Mouse (Mus musculus) G1E (cell line): ENCODE results near the gene Rab3c. TPM values are rescaled to one million over a fixed set of nuclear protein-coding genes. Genes with fewer than 3 reads are reported as not detected.

ENCODE experiments used
- ATAC-seq: 2 replicates; pipeline ENCODE4 v1.8.0; 2016; ENCODE audit warnings: mild to moderate bottlenecking; ENCODE audit not compliant: insufficient number of reproducible peaks, poor library complexity, low FRiP score, severe bottlenecking; ENCODE audit errors: extremely low read depth
- DNase-seq: peaks from one replicate; pipeline ENCODE4 v3.0.0; 2012; ENCODE audit warnings: low spot score
- H3K27me3 ChIP-seq: 2 replicates; pipeline ENCODE4 v1.6.1; 2012; ENCODE audit warnings: mild to moderate bottlenecking, low read length, inconsistent platforms; ENCODE audit not compliant: insufficient read depth
- H3K36me3 ChIP-seq: replicated peaks from 2 replicates; pipeline ENCODE3; 2012; ENCODE audit warnings: mild to moderate bottlenecking, inconsistent platforms
- H3K4me1 ChIP-seq: 2 replicates; pipeline ENCODE4 v1.6.1; 2012; ENCODE audit warnings: low read depth, low read length, inconsistent platforms, mixed read lengths; ENCODE audit not compliant: insufficient read depth
- H3K4me3 ChIP-seq: 2 replicates; pipeline ENCODE4 v1.5.1; 2012; ENCODE audit warnings: low read depth, mild to moderate bottlenecking, inconsistent platforms, low read length, moderate library complexity, mixed read lengths
- H3K9me3 ChIP-seq: replicated peaks from 2 replicates; pipeline ENCODE4 v1.6.1; 2012; ENCODE audit warnings: inconsistent platforms
- CTCF ChIP-seq: IDR thresholded peaks from 2 replicates; pipeline ENCODE4 v1.5.1; 2012; ENCODE audit warnings: low read depth, low read length, inconsistent platforms, mixed read lengths
- GATA1 ChIP-seq: IDR thresholded peaks from 2 replicates; pipeline ENCODE4 v1.6.1; 2012; ENCODE audit warnings: borderline replicate concordance, low read length, inconsistent platforms, mixed read lengths
- GATA2 ChIP-seq: IDR thresholded peaks from 2 replicates; pipeline ENCODE4 v1.6.1; 2012; ENCODE audit warnings: low read depth, low read length, inconsistent platforms, borderline replicate concordance
- POLR2AphosphoS5 ChIP-seq: IDR thresholded peaks from 2 replicates; pipeline ENCODE4 v1.6.1; 2012; ENCODE audit warnings: low read depth, low read length, inconsistent platforms; ENCODE audit not compliant: insufficient replicate concordance
- TAL1 ChIP-seq: conservative IDR thresholded peaks from 2 replicates; pipeline ENCODE4 v1.6.1; 2012; ENCODE audit warnings: low read depth, low read length, inconsistent platforms, mixed read lengths
- polyA plus RNA-seq: library from polyadenylated mRNA; stranded (reverse); fragments of >175 nt; gene quantifications from 2 replicates; pipeline ENCODE4 v1.2.3, GENCODE M21; 2012
- total RNA-seq, 2 experiments: library from RNA; stranded (forward) in 1 of 2; stranded (reverse) in 1 of 2; fragments of 200-1000 nt in 1 of 2; fragments of >200 nt in 1 of 2; fragmentation: Nextera tagmentation in 1 of 2; gene quantifications; 2 replicates each; pipeline ENCODE4 v1.2.3; 2014 to 2017

The Rab3c gene
- total and polyA plus RNA-seq, 3 experiments = 0.27 TPM; not detected in 2

GRCm38 (mm10) chr13:110145019-110145418, 135.8 kb downstream of the Rab3c start:
- no peak for TF ChIP-seq GATA1
- TF ChIP-seq TAL1 = no peak
- TF ChIP-seq CTCF = no peak
- no peak for TF ChIP-seq POLR2AphosphoS5
- TF ChIP-seq GATA2 = no peak

GRCm38 (mm10) chr13:110139339-110139738, 141.5 kb downstream of the Rab3c start:
- Histone ChIP-seq H3K27me3 (no peaks in the 10 kb centered on the region), H3K4me3 (no peak overlapping the region), H3K4me1 (no peaks in the 10 kb centered on the region), H3K36me3 (no peaks in the 10 kb centered on the region), H3K9me3 (no peaks in the 10 kb centered on the region)
- no peak for ATAC-seq
- no peak for DNase-seq
- TF ChIP-seq POLR2AphosphoS5 = no peak
- no peak for TF ChIP-seq TAL1
- TF ChIP-seq GATA2 = no peak
- no peak for TF ChIP-seq CTCF
- no peak for TF ChIP-seq GATA1

More at GRCm38 (mm10) chr13:110145019-110145418, 135.8 kb downstream of the Rab3c start:
- Histone ChIP-seq H3K27me3 (no peaks in the 10 kb centered on the region), H3K9me3 (peaks cover 3% of the 10 kb centered on the region; the same call in 1 of the 2 replicates), H3K4me1 (no peaks in the 10 kb centered on the region), H3K4me3 (no peak overlapping the region), H3K36me3 (no peaks in the 10 kb centered on the region)
- DNase-seq (no peak), ATAC-seq (no peak)

GRCm38 (mm10) chr13:110138644-110139043, 142.2 kb downstream of the Rab3c start:
- no peaks in the 10 kb centered on the region for H3K27me3 ChIP-seq
- no peaks in the 10 kb centered on the region for H3K4me1 ChIP-seq
- H3K9me3 ChIP-seq = no peaks in the 10 kb centered on the region
- DNase-seq (no peak), ATAC-seq (no peak)
- TF ChIP-seq CTCF (no peak), GATA1 (no peak), TAL1 (no peak), POLR2AphosphoS5 (no peak), GATA2 (no peak)
- H3K4me3 ChIP-seq = no peak overlapping the region
- H3K36me3 ChIP-seq = no peaks in the 10 kb centered on the region

- Histone ChIP-seq H3K36me3 (no peaks in the 10 kb centered on the region), H3K27me3 (no peaks in the 10 kb centered on the region), H3K4me1 (no peaks in the 10 kb centered on the region), H3K4me3 (no peak overlapping the region), H3K9me3 (no peaks in the 10 kb centered on the region)
- no peak for TF ChIP-seq GATA2
- no peak for TF ChIP-seq GATA1
- no peak for TF ChIP-seq CTCF
- no peak for TF ChIP-seq TAL1
- no peak for TF ChIP-seq POLR2AphosphoS5
- DNase-seq (no peak), ATAC-seq (no peak)
Measured at GRCm38 (mm10) chr13:110127613-110128258, 153.1 kb downstream of the Rab3c start.

- DNase-seq (no peak), ATAC-seq (no peak)
- H3K36me3 ChIP-seq = no peaks in the 10 kb centered on the region
- no peaks in the 10 kb centered on the region for H3K27me3 ChIP-seq
- H3K9me3 ChIP-seq = no peaks in the 10 kb centered on the region
- no peak overlapping the region for H3K4me3 ChIP-seq
- no peaks in the 10 kb centered on the region for H3K4me1 ChIP-seq
- TF ChIP-seq TAL1 (no peak), GATA1 (no peak), CTCF (no peak), GATA2 (no peak), POLR2AphosphoS5 (no peak)
Measured at GRCm38 (mm10) chr13:110122825-110123224, 158.0 kb downstream of the Rab3c start.

- no peak for ATAC-seq
- H3K4me3 ChIP-seq = no peak overlapping the region
- H3K36me3 ChIP-seq = no peaks in the 10 kb centered on the region
- TF ChIP-seq POLR2AphosphoS5 = no peak
- TF ChIP-seq CTCF = no peak
- no peak for TF ChIP-seq GATA2
- TF ChIP-seq GATA1 = no peak
- TF ChIP-seq TAL1 = no peak
- H3K27me3 ChIP-seq = no peaks in the 10 kb centered on the region
- no peak for DNase-seq
- no peaks in the 10 kb centered on the region for H3K4me1 ChIP-seq
- no peaks in the 10 kb centered on the region for H3K9me3 ChIP-seq
Measured at GRCm38 (mm10) chr13:110116892-110117291, 163.9 kb downstream of the Rab3c start.

GRCm38 (mm10) chr13:110116316-110116715, 164.5 kb downstream of the Rab3c start:
- no peaks in the 10 kb centered on the region for H3K36me3 ChIP-seq
- ATAC-seq (no peak; the same call in 1 of the 2 replicates), DNase-seq (no peak)
- TF ChIP-seq CTCF (no peak), GATA1 (no peak), GATA2 (no peak), POLR2AphosphoS5 (no peak)
- no peaks in the 10 kb centered on the region for H3K9me3 ChIP-seq
- H3K4me3 ChIP-seq = no peak overlapping the region
- no peaks in the 10 kb centered on the region for H3K27me3 ChIP-seq
- H3K4me1 ChIP-seq = no peaks in the 10 kb centered on the region
